Comparison of ENCODE assay signal across 9 mouse cellular contexts in genomic region chr14:61274414-61275198, GRCm38 (mm10). TPM values are rescaled to one million over a fixed set of nuclear protein-coding genes. Genes with fewer than 3 reads are reported as not detected.
DNase-seq lines count a peak whose midpoint lies in the region; ATAC-seq and TF ChIP-seq lines count a peak whose summit lies in the region.
"Had no signal": no experiment of that assay in that cellular context is flagged by ENCODE, and none has a peak within 500 bp of the region (broad histone marks: within the 10 kb centered on the region; RNA-seq: fewer than 3 reads in every experiment).

No protein-coding gene starts in this region.

- 7% methylated on average over 38 of the region's 38 CpGs for WGBS in lung, postnatal 0 days
- WGBS in hindbrain, embryonic 10.5 days = 10% methylated on average over 38 of the region's 38 CpGs
- 10% methylated on average over 38 of the region's 38 CpGs for WGBS in liver, postnatal 0 days (ENCODE audit: insufficient replicate concordance)
- WGBS in stomach, postnatal 0 days = 11% methylated on average over 38 of the region's 38 CpGs

- H3K9me3 ChIP-seq in lung, postnatal 0 days (ENCODE audit: low read length) = no peaks in the 10 kb centered on the region
- H3K9me3 ChIP-seq in hindbrain, embryonic 10.5 days = no peaks in the 10 kb centered on the region
- H3K9me3 ChIP-seq in liver, postnatal 0 days (ENCODE audit: low read length) = no peaks in the 10 kb centered on the region
- H3K9me3 ChIP-seq in stomach, postnatal 0 days (ENCODE audit: control insufficient read depth, low read length) = no peaks in the 10 kb centered on the region

- 0 out of 2 replicates have a peak, but pooled peaks cover 8% of the 10 kb centered on the region for H3K27me3 ChIP-seq in lung, postnatal 0 days (replicated peaks; ENCODE audit: insufficient read depth, low read length)
- H3K27me3 ChIP-seq in hindbrain, embryonic 10.5 days (ENCODE audit: insufficient read depth, poor library complexity, severe bottlenecking) = peaks cover 49% of the 10 kb centered on the region
- peaks cover 22% of the 10 kb centered on the region for H3K27me3 ChIP-seq in liver, postnatal 0 days (ENCODE audit: insufficient read depth, low read length)
- H3K27me3 ChIP-seq in stomach, postnatal 0 days (ENCODE audit: control insufficient read depth, insufficient read depth, low read length) = peaks cover 2% of the 10 kb centered on the region; the same call in 1 of the 2 replicates

- no peaks in the 10 kb centered on the region for H3K36me3 ChIP-seq in lung, postnatal 0 days (ENCODE audit: insufficient read depth, low read length)
- no peaks in the 10 kb centered on the region for H3K36me3 ChIP-seq in hindbrain, embryonic 10.5 days
- H3K36me3 ChIP-seq in liver, postnatal 0 days (replicated peaks; ENCODE audit: insufficient read depth, low read length) = no peaks in the 10 kb centered on the region
- H3K36me3 ChIP-seq in stomach, postnatal 0 days (ENCODE audit: control insufficient read depth, insufficient read depth, low read length) = no peaks in the 10 kb centered on the region; the same call in 1 of the 2 replicates

- H3K4me3 ChIP-seq in lung, postnatal 0 days (ENCODE audit: low read depth, low read length) = no peak overlapping the region; the same call in 1 of the 2 replicates
- H3K4me3 ChIP-seq in hindbrain, embryonic 10.5 days = peak overlapping the region; percentile 37
- no peak overlapping the region for H3K4me3 ChIP-seq in liver, postnatal 0 days (ENCODE audit: low read depth, low read length)
- H3K4me3 ChIP-seq in stomach, postnatal 0 days (ENCODE audit: low read depth, low read length) = peak overlapping the region; percentile 22; the same call in 1 of the 2 replicates

- DNase-seq in lung, postnatal 0 days (ENCODE audit: low spot score) = no peak
- no peak for DNase-seq in lung, adult 18-20 months
- DNase-seq in hindbrain, embryonic 10.5 days (ENCODE audit: low spot score) = peak; percentile 10
- no peak for DNase-seq in liver, postnatal 0 days
- peak; percentile 22 for DNase-seq in stomach, postnatal 0 days (ENCODE audit: low spot score)
- no peak for DNase-seq in adrenal gland, adult 2 months
- DNase-seq in right cerebral cortex, postnatal 36 days (ENCODE audit: low spot score in 2 of 2) = no peak
- DNase-seq: cerebellum, postnatal 25 days had no signal

- H3K27ac ChIP-seq in lung, postnatal 0 days (ENCODE audit: low read length) = no peak overlapping the region
- no peak overlapping the region for H3K27ac ChIP-seq in hindbrain, embryonic 10.5 days
- H3K27ac ChIP-seq in liver, postnatal 0 days (ENCODE audit: low read depth) = no peak overlapping the region
- H3K27ac ChIP-seq in stomach, postnatal 0 days (replicated peaks) = no peak overlapping the region

- no peaks in the 10 kb centered on the region for H3K4me1 ChIP-seq in lung, postnatal 0 days (ENCODE audit: insufficient read depth, low read depth, low read length)
- H3K4me1 ChIP-seq in hindbrain, embryonic 10.5 days (replicated peaks) = peaks cover 14% of the 10 kb centered on the region
- H3K4me1 ChIP-seq in liver, postnatal 0 days (ENCODE audit: insufficient read depth) = 0 out of 2 replicates have a peak, but pooled peaks cover 2% of the 10 kb centered on the region
- no peaks in the 10 kb centered on the region for H3K4me1 ChIP-seq in stomach, postnatal 0 days (replicated peaks; ENCODE audit: control insufficient read depth, insufficient read depth)

- TF ChIP-seq EP300 in lung, postnatal 0 days (IDR thresholded peaks at IDR 0.05) = no peak
- no peak for TF ChIP-seq EP300 in liver, postnatal 0 days (IDR thresholded peaks at IDR 0.05; ENCODE audit: low read depth)
- no peak for TF ChIP-seq EP300 in stomach, postnatal 0 days (optimal IDR thresholded peaks at IDR 0.05)

- ATAC-seq in lung, postnatal 0 days = no peak
- ATAC-seq in liver, postnatal 0 days = no peak
- peak; percentile 42; the same call in 1 of the 2 replicates for ATAC-seq in stomach, postnatal 0 days (ENCODE audit: low FRiP score, low TSS enrichment)
- no peak for ATAC-seq in megakaryocyte-erythroid progenitor cell, adult 5-6 weeks (replicated peaks; ENCODE audit: low FRiP score, low TSS enrichment, poor library complexity, severe bottlenecking)

- H3K4me2 ChIP-seq in lung, postnatal 0 days (replicated peaks; ENCODE audit: low read depth, low read length) = peak overlapping the region; percentile 22; the same call in 1 of the 2 replicates
- peak overlapping the region; percentile 57 for H3K4me2 ChIP-seq in liver, postnatal 0 days (ENCODE audit: low read depth, low read length)
- H3K4me2 ChIP-seq in stomach, postnatal 0 days (replicated peaks; ENCODE audit: low read depth) = peak overlapping the region; percentile 42

- no peak overlapping the region for H3K9ac ChIP-seq in lung, postnatal 0 days (replicated peaks; ENCODE audit: low read depth)
- H3K9ac ChIP-seq in liver, postnatal 0 days (replicated peaks) = no peak overlapping the region
- H3K9ac ChIP-seq in stomach, postnatal 0 days (ENCODE audit: low read length) = no peak overlapping the region

- TF ChIP-seq CTCF in lung, postnatal 0 days (IDR thresholded peaks at IDR 0.05) = no peak
- TF ChIP-seq CTCF in liver, postnatal 0 days (IDR thresholded peaks at IDR 0.05; ENCODE audit: low read depth) = no peak
- TF ChIP-seq CTCF in stomach, postnatal 0 days (IDR thresholded peaks at IDR 0.05; ENCODE audit: low read depth) = no peak

RNA-seq across cellular contexts. Expression of gene Sgcg, which starts 16.3 kb away (rescaled TPM):
- 4.2 and 6.1 TPM in 2 replicates for polyA plus RNA-seq in lung, postnatal 0 days (2015; fragmentation: Nextera tagmentation; extraction: Ambion mirVana)
- polyA plus RNA-seq in hindbrain, embryonic 10.5 days (2016; fragmentation: Nextera tagmentation; extraction: Ambion mirVana) = 0.07 TPM in 1 of 2 replicates, not detected in the other
- 0.85 TPM in 1 of 2 replicates, not detected in the other for polyA plus RNA-seq in liver, postnatal 0 days (2015; fragmentation: Nextera tagmentation; extraction: Ambion mirVana)
- 2.4 and 2.9 TPM in 2 replicates for polyA plus RNA-seq in stomach, postnatal 0 days (2015; fragmentation: Nextera tagmentation; extraction: Ambion mirVana)
- total RNA-seq in megakaryocyte-erythroid progenitor cell, adult 5-6 weeks (2014; fragmentation: Nextera tagmentation) = not detected in 2 replicates
- not detected in 2 replicates for total RNA-seq in megakaryocyte-erythroid progenitor cell, adult 5-6 weeks (2017)
- total RNA-seq in adrenal gland, adult 2 months (2021) = 1 to 10 TPM in 1 of 2 experiments, under 1 TPM in 1; 0.89 to 3.0 TPM
- polyA plus RNA-seq in adrenal gland, adult 2 months (2012; rRNA removed) = not detected in 2 replicates

RNA-seq across cellular contexts. Expression of gene Arl11, which starts 34.9 kb away (rescaled TPM):
- 4.6 and 5.0 TPM in 2 replicates for polyA plus RNA-seq in lung, postnatal 0 days (2015; fragmentation: Nextera tagmentation; extraction: Ambion mirVana)
- 0.35 and 0.67 TPM in 2 replicates for polyA plus RNA-seq in hindbrain, embryonic 10.5 days (2016; fragmentation: Nextera tagmentation; extraction: Ambion mirVana)
- polyA plus RNA-seq in liver, postnatal 0 days (2015; fragmentation: Nextera tagmentation; extraction: Ambion mirVana) = 2.8 and 3.0 TPM in 2 replicates
- 1.2 TPM in 2 replicates for polyA plus RNA-seq in stomach, postnatal 0 days (2015; fragmentation: Nextera tagmentation; extraction: Ambion mirVana)
- total RNA-seq in megakaryocyte-erythroid progenitor cell, adult 5-6 weeks (2014; fragmentation: Nextera tagmentation) = 0.99 and 2.4 TPM in 2 replicates
- total RNA-seq in megakaryocyte-erythroid progenitor cell, adult 5-6 weeks (2017) = 0.46 TPM in 1 of 2 replicates, not detected in the other
- total RNA-seq in adrenal gland, adult 2 months (2021) = 1 to 10 TPM in 1 of 2 experiments, under 1 TPM in 1; 0.97 to 1.3 TPM
- polyA plus RNA-seq in adrenal gland, adult 2 months (2012; rRNA removed) = 0.83 and 1.3 TPM in 2 replicates

Comparison
In these comparisons a context has a peak if more than half of its experiments do, and no peak if none do; other contexts are left out.
1. DNase-seq: peak in hindbrain, embryonic 10.5 days (single experiment) and stomach, postnatal 0 days (single experiment); none in lung, postnatal 0 days (single experiment), lung, adult 18-20 months (0 of 2), liver, postnatal 0 days (single experiment), adrenal gland, adult 2 months (single experiment) and right cerebral cortex, postnatal 36 days (0 of 2).
2. H3K4me3 ChIP-seq: peak in hindbrain, embryonic 10.5 days (single experiment) and stomach, postnatal 0 days (single experiment); none in lung, postnatal 0 days (single experiment) and liver, postnatal 0 days (single experiment).
3. Peak in every context shown above with its lines, with median percentiles within 50 percentile points of each other: H3K4me2 ChIP-seq.